Mouse (Mus musculus) adrenal gland, postnatal 36 days (tissue): ENCODE results near the gene Qk. TPM values are rescaled to one million over a fixed set of nuclear protein-coding genes. Genes with fewer than 3 reads are reported as not detected.

Experiments
- DNase-seq, 2 experiments: peaks; one replicate each; pipeline ENCODE4 v3.0.0; 2021; ENCODE audit warnings: mixed read lengths in 1 of 2
- total RNA-seq, 2 experiments: library from RNA; stranded (reverse); gene quantifications; 2 replicates each; pipeline ENCODE4 v1.2.3; 2021

Gene Qk
- total RNA-seq, 2 experiments from 2014 or later, result 181 to 254 TPM

GRCm38 (mm10) chr17:10251252-10251958, 68.2 kb downstream of the Qk start:
- DNase-seq, result no peak

GRCm38 (mm10) chr17:10240081-10240480, 79.6 kb downstream of the Qk start:
- no peak for DNase-seq

GRCm38 (mm10) chr17:10236595-10236994, 83.1 kb downstream of the Qk start:
- DNase-seq, result no peak

GRCm38 (mm10) chr17:10232406-10232805, 87.2 kb downstream of the Qk start:
- no peak for DNase-seq

- no peak for DNase-seq
These were observed 91.7 kb downstream of the Qk start for GRCm38 (mm10) chr17:10227798-10228538.

GRCm38 (mm10) chr17:10216164-10216563, 103.5 kb downstream of the Qk start:
- DNase-seq, result no peak

- DNase-seq, result no peak
These were observed 110.4 kb downstream of the Qk start for GRCm38 (mm10) chr17:10209154-10209777.

GRCm38 (mm10) chr17:10198662-10199061, 121.0 kb downstream of the Qk start:
- no peak for DNase-seq

- DNase-seq, result no peak
These were observed 121.4 kb downstream of the Qk start for GRCm38 (mm10) chr17:10198231-10198630.

- DNase-seq, result no peak
These were observed 124.0 kb downstream of the Qk start for GRCm38 (mm10) chr17:10195703-10196102.

GRCm38 (mm10) chr17:10190857-10191256, 128.8 kb downstream of the Qk start:
- DNase-seq, result no peak

- no peak for DNase-seq
These were observed 131.2 kb downstream of the Qk start for GRCm38 (mm10) chr17:10188481-10188880.

- DNase-seq, result no peak
These were observed 132.1 kb downstream of the Qk start for GRCm38 (mm10) chr17:10187431-10188020.

GRCm38 (mm10) chr17:10181761-10182160, 137.9 kb downstream of the Qk start:
- no peak for DNase-seq

- no peak for DNase-seq
These were observed 142.6 kb downstream of the Qk start for GRCm38 (mm10) chr17:10177096-10177495.

GRCm38 (mm10) chr17:10161258-10161657, 158.4 kb downstream of the Qk start:
- DNase-seq, result peak; percentile 4 to 8

- DNase-seq, result no peak
These were observed 159.2 kb downstream of the Qk start for GRCm38 (mm10) chr17:10160415-10160814.

GRCm38 (mm10) chr17:10152808-10153413, 166.7 kb downstream of the Qk start:
- DNase-seq, result no peak
